Mouse (Mus musculus) heart, adult 2 months (tissue): ENCODE results near the gene Cradd. TPM values are rescaled to one million over a fixed set of nuclear protein-coding genes. Genes with fewer than 3 reads are reported as not detected.

Experiments used
- DNase-seq, 2 experiments: peaks; one replicate each; pipeline ENCODE4 v3.0.0; 2021
- H3K27ac ChIP-seq: fragments of 200-600 bp; 2 replicates; pipeline ENCODE4 v1.8.1; 2022
- H3K27me3 ChIP-seq: fragments of 200-500 bp; 2 replicates; pipeline ENCODE4 v1.6.1; 2012; ENCODE audit warnings: mild to moderate bottlenecking, low read length, inconsistent platforms, mixed read lengths; ENCODE audit not compliant: control insufficient read depth, insufficient read depth
- H3K36me3 ChIP-seq: fragments of 200-500 bp; 2 replicates; pipeline ENCODE4 v1.6.1; 2012; ENCODE audit warnings: low read length, inconsistent platforms; ENCODE audit not compliant: control insufficient read depth, insufficient read depth
- H3K4me1 ChIP-seq: fragments of 200-500 bp; 2 replicates; pipeline ENCODE4 v1.6.1; 2011; ENCODE audit warnings: low read length; ENCODE audit not compliant: control insufficient read depth, insufficient read depth
- H3K4me3 ChIP-seq: fragments of 200-600 bp; 2 replicates; pipeline ENCODE4 v1.8.1; 2022
- H3K79me2 ChIP-seq: fragments of 200-500 bp; replicated peaks from 2 replicates; pipeline ENCODE4 v1.6.1; 2012; ENCODE audit warnings: mild to moderate bottlenecking, inconsistent platforms, low read length, moderate library complexity, mixed read lengths; ENCODE audit not compliant: control insufficient read depth, insufficient read depth
- H3K9ac ChIP-seq: fragments of 200-500 bp; 2 replicates; pipeline ENCODE4 v1.6.1; 2012; ENCODE audit warnings: low read depth, mild to moderate bottlenecking, control low read depth, inconsistent platforms, low read length, mixed read lengths
- CTCF ChIP-seq: fragments of 200-600 bp; IDR thresholded peaks from 2 replicates; pipeline ENCODE4 v1.8.1; 2022; ENCODE audit warnings: antibody characterized with exemption, mild to moderate bottlenecking, moderate library complexity
- EP300 ChIP-seq: fragments of 200-500 bp; IDR thresholded peaks from 2 replicates; pipeline ENCODE4 v1.6.1; 2011; ENCODE audit warnings: low read depth, low read length, control low read depth; ENCODE audit not compliant: insufficient read depth
- POLR2A ChIP-seq: fragments of 200-500 bp; IDR thresholded peaks from 2 replicates; pipeline ENCODE4 v1.6.1; 2011; ENCODE audit warnings: mild to moderate bottlenecking, low read depth, low read length, control low read depth; ENCODE audit not compliant: insufficient read depth
- WGBS: fragments of 180-500 bp; shearing (Covaris S2); methylation state at CpG from one replicate; pipeline ENCODE4 v1.1.7; 2018; 5-methylcytosine and 5-hydroxymethylcytosine counted together
- intact Hi-C: fragments of 180-260 bp; cut with DNase I; formaldehyde crosslinking; loops from one replicate; pipeline ENCODE4 v1.15.1; 2025
- polyA plus RNA-seq: library from polyadenylated mRNA; depleted of rRNA; stranded (reverse); fragments of >200 nt; gene quantifications from 2 replicates; pipeline ENCODE4 v1.2.3, GENCODE M21; 2012
- total RNA-seq, 2 experiments: library from RNA; stranded (reverse); gene quantifications; 2 replicates each; pipeline ENCODE4 v1.2.3; 2021

The Cradd gene
- total and polyA plus RNA-seq, 3 experiments: 9.9 to 15.1 (median 10.3) TPM

- intact Hi-C loops: loop anchor here (5.0 kb wide), 2 partner anchors 45 to 205 kb away; no protein-coding TSS in a partner anchor
- no peak overlapping the region for H3K4me3 ChIP-seq
- H3K9ac ChIP-seq: peak overlapping the region; percentile 33; the same call in 1 of the 2 replicates
- WGBS: 30% methylated on average over 3 of the region's 3 CpGs
- H3K79me2 ChIP-seq: no peaks in the 10 kb centered on the region
- H3K27me3 ChIP-seq: no peaks in the 10 kb centered on the region
- DNase-seq: peak; percentile 54 to 66
- TF ChIP-seq CTCF (no peak), POLR2A (0 out of 2 replicates have a peak, but pooled peaks have one; percentile 54), EP300 (0 out of 2 replicates have a peak, but pooled peaks have one; percentile 8)
- peaks cover 23% of the 10 kb centered on the region for H3K4me1 ChIP-seq
- peak overlapping the region; percentile 66 for H3K27ac ChIP-seq
- no peaks in the 10 kb centered on the region; the same call in 1 of the 2 replicates for H3K36me3 ChIP-seq
Observed at GRCm38 (mm10) chr10:95191881-95192280, 132.1 kb downstream of the Cradd start.

- 76% methylated on average over 9 of the region's 9 CpGs for WGBS
- intact Hi-C loops: loop anchor here (5.0 kb wide), 2 partner anchors 44 to 206 kb away; no protein-coding TSS in a partner anchor
- TF ChIP-seq CTCF (no peak), EP300 (no peak), POLR2A (no peak)
Observed at GRCm38 (mm10) chr10:95191151-95191655, 132.7 kb downstream of the Cradd start.

GRCm38 (mm10) chr10:95189550-95190211, 134.3 kb downstream of the Cradd start:
- Histone ChIP-seq H3K4me1 (peaks cover 23% of the 10 kb centered on the region), H3K27me3 (no peaks in the 10 kb centered on the region), H3K79me2 (no peaks in the 10 kb centered on the region), H3K27ac (no peak overlapping the region), H3K36me3 (no peaks in the 10 kb centered on the region; the same call in 1 of the 2 replicates), H3K4me3 (no peak overlapping the region), H3K9ac (no peak overlapping the region)
- WGBS: 97% methylated on average over 16 of the region's 16 CpGs
- no peak for DNase-seq
- TF ChIP-seq POLR2A: no peak
- no peak for TF ChIP-seq EP300
- no peak for TF ChIP-seq CTCF
- intact Hi-C loops: loop anchor here (5.0 kb wide), 2 partner anchors 42 to 208 kb away; no protein-coding TSS in a partner anchor

More at GRCm38 (mm10) chr10:95191151-95191655, 132.7 kb downstream of the Cradd start:
- Histone ChIP-seq H3K4me3 (no peak overlapping the region), H3K36me3 (no peaks in the 10 kb centered on the region; the same call in 1 of the 2 replicates), H3K79me2 (no peaks in the 10 kb centered on the region), H3K9ac (no peak overlapping the region), H3K4me1 (peaks cover 23% of the 10 kb centered on the region), H3K27me3 (no peaks in the 10 kb centered on the region), H3K27ac (peak overlapping the region; percentile 66)
- no peak for DNase-seq

GRCm38 (mm10) chr10:95184210-95184609, 139.7 kb downstream of the Cradd start:
- DNase-seq: peak in 1 of 2 experiments; percentile 44
- WGBS: 64% methylated on average over 5 of the region's 5 CpGs
- Histone ChIP-seq H3K4me1 (peaks cover 8% of the 10 kb centered on the region), H3K9ac (no peak overlapping the region), H3K27ac (no peak overlapping the region), H3K27me3 (no peaks in the 10 kb centered on the region), H3K36me3 (no peaks in the 10 kb centered on the region), H3K79me2 (no peaks in the 10 kb centered on the region), H3K4me3 (no peak overlapping the region)
- intact Hi-C loops: no loop called here
- TF ChIP-seq POLR2A (no peak), CTCF (no peak), EP300 (no peak)

GRCm38 (mm10) chr10:95183051-95183450, 140.9 kb downstream of the Cradd start:
- 42% methylated on average over 4 of the region's 4 CpGs for WGBS
- H3K4me1 ChIP-seq: peaks cover 8% of the 10 kb centered on the region
- DNase-seq: peak; percentile 72 to 79
- intact Hi-C loops: no loop called here
- no peaks in the 10 kb centered on the region for H3K36me3 ChIP-seq
- no peaks in the 10 kb centered on the region for H3K79me2 ChIP-seq
- H3K27ac ChIP-seq: no peak overlapping the region; the same call in 1 of the 2 replicates
- H3K27me3 ChIP-seq: no peaks in the 10 kb centered on the region
- H3K9ac ChIP-seq: no peak overlapping the region
- no peak for TF ChIP-seq POLR2A
- peak; percentile 41; the same call in 1 of the 2 replicates for TF ChIP-seq EP300
- TF ChIP-seq CTCF: no peak
- H3K4me3 ChIP-seq: no peak overlapping the region

- H3K27ac ChIP-seq: no peak overlapping the region
- WGBS: 93% methylated on average over 4 of the region's 4 CpGs
- TF ChIP-seq EP300 (no peak), CTCF (no peak), POLR2A (no peak)
- intact Hi-C loops: no loop called here
- no peak overlapping the region for H3K9ac ChIP-seq
- no peaks in the 10 kb centered on the region for H3K27me3 ChIP-seq
- H3K36me3 ChIP-seq: no peaks in the 10 kb centered on the region
- H3K79me2 ChIP-seq: no peaks in the 10 kb centered on the region
- peaks cover 8% of the 10 kb centered on the region for H3K4me1 ChIP-seq
- no peak overlapping the region for H3K4me3 ChIP-seq
- no peak for DNase-seq
Observed at GRCm38 (mm10) chr10:95182405-95182804, 141.5 kb downstream of the Cradd start.
